11 mouse cellular contexts compared by ENCODE assay signal in genomic region chr6:107462440-107462839, GRCm38 (mm10).
DNase-seq lines count a peak whose midpoint lies in the region; ATAC-seq lines count a peak whose summit lies in the region.
"Had no signal": no experiment of that assay in that cellular context is flagged by ENCODE, and none has a peak within 500 bp of the region (broad histone marks: within the 10 kb centered on the region; RNA-seq: fewer than 3 reads in every experiment).

No protein-coding gene starts in this region.

- H3K4me1 ChIP-seq in forebrain, embryonic 13.5 days, result peaks cover 9% of the 10 kb centered on the region
- no peaks in the 10 kb centered on the region for H3K4me1 ChIP-seq in hindbrain, embryonic 16.5 days (ENCODE audit: control insufficient read depth, insufficient read depth, low read depth, low read length)
- H3K4me1 ChIP-seq in neural tube, embryonic 13.5 days (replicated peaks), result no peaks in the 10 kb centered on the region; the same call in 1 of the 2 replicates
- H3K4me1 ChIP-seq: embryonic facial prominence, embryonic 12.5 days had no signal

- H3K27me3 ChIP-seq in forebrain, embryonic 13.5 days, result no peaks in the 10 kb centered on the region
- no peaks in the 10 kb centered on the region for H3K27me3 ChIP-seq in hindbrain, embryonic 16.5 days (replicated peaks; ENCODE audit: control insufficient read depth, insufficient read depth, low read length)
- H3K27me3 ChIP-seq in neural tube, embryonic 13.5 days, result no peaks in the 10 kb centered on the region
- H3K27me3 ChIP-seq: embryonic facial prominence, embryonic 12.5 days had no signal

- no peak overlapping the region for H3K27ac ChIP-seq in forebrain, embryonic 13.5 days
- H3K27ac ChIP-seq in hindbrain, embryonic 16.5 days (ENCODE audit: low read depth, low read length), result no peak overlapping the region
- H3K27ac ChIP-seq in neural tube, embryonic 13.5 days (replicated peaks), result no peak overlapping the region
- H3K27ac ChIP-seq: embryonic facial prominence, embryonic 12.5 days had no signal

- H3K9ac ChIP-seq in forebrain, embryonic 13.5 days, result no peak overlapping the region
- H3K9ac ChIP-seq in hindbrain, embryonic 16.5 days (ENCODE audit: low read depth, low read length), result no peak overlapping the region
- no peak overlapping the region for H3K9ac ChIP-seq in neural tube, embryonic 13.5 days
- H3K9ac ChIP-seq: embryonic facial prominence, embryonic 12.5 days had no signal

- H3K36me3 ChIP-seq in forebrain, embryonic 13.5 days (ENCODE audit: poor library complexity, severe bottlenecking), result no peaks in the 10 kb centered on the region
- no peaks in the 10 kb centered on the region for H3K36me3 ChIP-seq in hindbrain, embryonic 16.5 days (ENCODE audit: control insufficient read depth, insufficient read depth, low read length)
- no peaks in the 10 kb centered on the region for H3K36me3 ChIP-seq in neural tube, embryonic 13.5 days
- H3K36me3 ChIP-seq: embryonic facial prominence, embryonic 12.5 days had no signal

- ATAC-seq in forebrain, embryonic 13.5 days, result peak; percentile 96
- ATAC-seq in hindbrain, embryonic 16.5 days, result peak; percentile 82
- peak; percentile 71 for ATAC-seq in neural tube, embryonic 13.5 days (ENCODE audit: low read depth)

- WGBS in forebrain, embryonic 13.5 days, result 0% methylated on average over 2 of the region's 2 CpGs
- 4% methylated on average over 2 of the region's 2 CpGs for WGBS in hindbrain, embryonic 16.5 days
- WGBS in neural tube, embryonic 13.5 days, result 7% methylated on average over 2 of the region's 2 CpGs

- H3K4me3 ChIP-seq in forebrain, embryonic 13.5 days, result no peak overlapping the region
- no peak overlapping the region for H3K4me3 ChIP-seq in hindbrain, embryonic 16.5 days (ENCODE audit: low read length)
- H3K4me3 ChIP-seq in neural tube, embryonic 13.5 days, result no peak overlapping the region
- H3K4me3 ChIP-seq: embryonic facial prominence, embryonic 12.5 days had no signal

- H3K9me3 ChIP-seq in forebrain, embryonic 13.5 days (replicated peaks), result no peaks in the 10 kb centered on the region
- H3K9me3 ChIP-seq in hindbrain, embryonic 16.5 days (ENCODE audit: control insufficient read depth, low read length), result no peaks in the 10 kb centered on the region
- H3K9me3 ChIP-seq in neural tube, embryonic 13.5 days, result no peaks in the 10 kb centered on the region
- H3K9me3 ChIP-seq: embryonic facial prominence, embryonic 12.5 days had no signal

- peak; percentile 19 for DNase-seq in embryo, embryonic 10 days (ENCODE audit: low spot score)
- no peak for DNase-seq in thymus, postnatal 36 days
- no peak for DNase-seq in kidney, postnatal 14 days
- no peak for DNase-seq in ovary, postnatal 36 days (ENCODE audit: low spot score)
- DNase-seq: adrenal gland, postnatal 10 days; cerebellum, adult 11 months; kidney, adult 2 months had no signal

- H3K4me2 ChIP-seq in forebrain, embryonic 13.5 days, result no peak overlapping the region
- H3K4me2 ChIP-seq in hindbrain, embryonic 16.5 days (ENCODE audit: low read length), result no peak overlapping the region
- H3K4me2 ChIP-seq in neural tube, embryonic 13.5 days, result no peak overlapping the region
- H3K4me2 ChIP-seq: embryonic facial prominence, embryonic 12.5 days had no signal
